Mouse (Mus musculus): Measurements from ENCODE around the gene Nelfcd.

Nelfcd gene

GRCm38 (mm10) chr2:174415731-174416310, at the start of gene Nelfcd:
Gene Nelfcd (plus strand): TSS chr2:174415804.
- peak; percentile 96 for DNase-seq

DNA sequence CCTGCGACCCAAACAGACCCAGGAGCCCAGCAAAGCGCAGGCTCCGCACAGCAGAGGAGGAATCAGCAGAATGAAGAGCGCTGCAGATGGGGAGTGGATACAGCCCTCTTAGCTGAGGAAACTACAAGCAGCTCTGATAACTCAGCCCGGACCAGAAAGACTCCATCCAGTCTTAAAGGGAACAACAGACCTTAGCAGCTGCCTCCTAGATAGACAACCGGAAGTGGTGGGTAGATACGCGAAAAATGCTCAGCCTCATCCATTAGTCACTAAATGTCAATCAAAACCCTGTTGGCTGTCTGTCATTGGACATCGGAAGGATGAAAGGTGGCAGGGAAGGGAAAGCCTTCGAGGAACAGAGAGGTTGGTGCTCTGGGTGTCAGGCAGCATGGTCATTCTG, 49.0 kb upstream of the Nelfcd start:
- DNase-seq, result no peak

GRCm38 (mm10) chr2:174381021-174381420, 34.6 kb upstream of the Nelfcd start:
- DNase-seq, result no peak

GRCm38 (mm10) chr2:174391936-174392335, 23.7 kb upstream of the Nelfcd start:
- DNase-seq, result no peak

DNA sequence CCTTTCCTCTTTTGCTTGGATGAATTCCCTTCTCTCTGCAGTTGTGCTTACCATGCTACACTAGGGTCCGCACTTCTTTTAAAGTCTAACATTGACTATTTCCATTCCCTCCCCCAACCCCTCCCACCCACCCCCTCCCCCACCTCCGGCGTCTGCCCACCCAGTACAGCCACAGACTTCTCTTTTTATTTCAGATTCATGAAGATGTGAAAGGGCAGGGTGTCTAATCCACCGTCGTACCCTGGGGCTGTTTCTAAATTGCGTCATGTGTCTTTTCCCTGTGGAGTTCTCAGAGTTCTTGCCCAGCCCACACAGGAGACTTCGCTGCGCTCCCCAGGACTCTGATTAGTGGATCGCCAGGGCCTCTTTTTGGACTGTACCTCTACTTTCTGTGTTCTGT, 23.1 kb upstream of the Nelfcd start:
- DNase-seq, result no peak

DNA sequence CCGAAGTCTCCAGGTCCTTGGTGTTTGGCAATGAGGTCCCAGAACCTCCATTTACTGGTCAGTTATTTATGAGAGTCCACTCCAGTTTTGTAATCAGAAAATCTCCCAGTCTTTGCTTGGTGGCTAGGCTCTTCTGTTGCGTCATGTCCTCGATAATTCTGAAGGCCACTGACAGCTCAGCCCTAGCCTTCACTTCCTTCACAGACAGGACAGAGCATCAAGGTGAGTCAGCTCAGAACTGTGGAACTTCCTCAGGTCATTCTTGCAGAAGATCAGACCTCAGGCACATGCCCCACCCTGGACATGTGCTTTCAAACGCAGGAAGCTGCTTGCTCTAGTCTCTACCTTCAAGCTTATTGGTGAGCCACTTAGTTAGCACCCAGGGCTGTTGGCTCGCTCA, 22.2 kb upstream of the Nelfcd start:
- no peak for DNase-seq

DNA sequence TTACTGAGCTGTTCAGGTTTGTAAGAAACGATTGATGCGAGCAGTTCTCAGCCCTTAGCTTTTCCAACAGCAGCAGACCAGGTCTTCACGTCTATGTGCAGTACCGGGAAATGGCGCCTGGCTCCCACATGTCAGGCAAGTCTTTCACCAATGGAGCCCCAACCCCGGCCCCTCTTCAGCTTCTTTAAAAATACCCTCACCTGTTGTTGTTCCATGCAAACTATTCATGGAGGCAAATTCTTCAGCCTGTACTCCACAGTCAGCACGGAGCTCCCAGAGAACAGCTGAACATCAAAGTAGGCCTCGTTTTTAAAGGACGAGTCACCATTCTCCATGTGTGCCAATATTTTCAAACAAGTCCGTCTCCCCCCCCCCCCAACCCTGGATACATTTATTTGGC, 19.0 kb upstream of the Nelfcd start:
- no peak for DNase-seq

- DNase-seq, result no peak
Measured at GRCm38 (mm10) chr2:174397065-174397464, 18.5 kb upstream of the Nelfcd start.

DNA sequence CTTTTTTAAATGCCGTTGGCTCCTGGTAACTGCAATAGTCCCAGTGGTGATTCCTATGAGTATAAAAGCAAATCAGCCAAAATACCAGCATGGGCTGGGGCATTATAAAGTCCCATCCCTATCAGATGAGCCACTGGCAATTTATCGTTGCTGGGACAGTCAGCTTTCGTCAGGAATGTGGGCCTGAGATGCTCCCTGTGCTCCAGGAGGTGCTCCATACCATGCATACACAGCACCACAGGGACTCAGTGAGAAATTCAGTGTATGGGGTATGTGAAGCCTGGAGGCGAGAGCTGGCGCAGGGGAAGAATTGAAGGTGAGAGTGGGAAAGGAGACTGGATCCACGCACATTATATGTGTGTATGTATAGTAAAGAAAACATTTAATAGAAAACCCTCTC, 17.7 kb upstream of the Nelfcd start:
- no peak for DNase-seq

DNA sequence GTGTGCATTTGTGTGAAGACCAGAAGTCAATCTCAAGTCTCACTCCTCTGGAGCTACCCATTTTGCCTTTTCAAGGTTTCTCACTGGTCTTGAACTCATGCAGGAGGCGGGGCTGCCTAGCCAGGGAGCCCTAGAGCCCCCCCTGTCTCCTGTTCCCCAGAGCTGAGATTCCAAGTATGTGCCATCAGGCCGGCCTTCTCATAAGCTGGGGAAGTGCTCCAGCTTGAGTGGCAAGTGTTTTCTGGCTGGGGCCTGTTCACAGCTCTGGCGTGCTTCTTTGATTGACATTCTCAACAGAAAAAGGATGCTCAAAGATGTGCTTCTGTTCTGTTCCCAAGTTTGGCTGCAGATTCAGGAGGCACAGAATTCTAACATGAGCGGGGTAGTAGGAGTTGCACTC, 15.2 kb upstream of the Nelfcd start:
- no peak for DNase-seq

DNA sequence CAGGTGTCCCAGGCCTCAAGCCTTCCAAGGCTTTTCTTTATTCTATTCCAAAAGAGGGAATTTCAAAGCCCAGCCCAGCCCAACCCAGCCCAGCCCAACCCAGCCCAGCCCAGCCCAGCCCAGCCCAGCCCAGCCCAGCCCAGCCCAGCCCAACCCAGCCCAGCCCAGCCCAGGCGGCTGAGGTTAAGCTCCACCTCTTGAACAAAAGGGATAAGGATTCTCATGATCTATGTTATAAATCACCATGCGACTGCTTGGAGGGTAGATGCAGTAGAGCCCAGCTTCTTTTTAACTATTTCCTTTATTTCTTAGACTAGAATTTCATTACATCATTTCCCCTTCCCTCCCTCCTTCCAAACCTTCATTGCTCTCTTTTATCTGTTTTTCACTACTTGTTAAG, 5.4 kb upstream of the Nelfcd start:
- DNase-seq, result no peak

DNA sequence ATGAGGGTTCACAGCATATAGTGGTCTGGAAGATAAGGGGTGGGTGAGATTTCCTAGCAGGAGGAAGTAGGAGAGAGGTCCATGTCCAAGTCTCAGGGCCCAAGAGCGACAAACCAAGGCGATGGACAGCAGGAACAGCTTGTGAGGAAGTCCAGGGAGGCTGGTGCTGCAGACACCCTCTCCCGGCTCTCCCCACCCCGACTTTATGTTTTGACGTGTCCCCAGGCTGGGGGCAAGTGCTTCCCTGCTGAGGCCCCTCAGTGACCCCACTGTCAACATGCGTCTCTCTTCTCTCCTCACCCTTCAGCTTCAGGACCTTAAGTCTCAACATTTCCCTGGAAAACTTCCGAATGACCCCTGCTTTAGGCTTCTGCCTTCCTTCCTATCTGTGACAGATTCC, 2.5 kb upstream of the Nelfcd start:
- no peak for DNase-seq

GRCm38 (mm10) chr2:174415001-174415730, 438 bp upstream of the Nelfcd start:
- no peak for DNase-seq

DNA sequence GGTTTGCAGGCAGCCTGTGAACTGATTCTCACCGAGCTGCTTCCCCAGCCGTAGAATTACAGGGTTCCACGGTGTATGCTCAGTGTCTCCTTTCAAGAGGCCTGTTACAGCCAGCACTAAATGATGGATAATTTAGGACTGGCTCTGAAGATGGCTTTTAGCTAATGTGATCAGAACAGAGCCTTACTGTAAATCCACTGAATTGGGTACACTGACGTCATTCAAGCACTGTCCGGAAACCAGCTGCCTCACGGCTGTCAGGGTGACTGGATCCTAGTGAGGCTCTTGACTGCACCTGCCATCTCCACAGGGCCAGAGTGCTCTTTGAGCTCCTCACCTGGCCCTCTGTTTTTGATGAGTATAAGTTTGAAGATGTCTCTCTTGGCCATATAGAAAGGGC, 5.5 kb downstream of the Nelfcd start:
- DNase-seq, result no peak

GRCm38 (mm10) chr2:174424301-174425085, 8.9 kb downstream of the Nelfcd start:
- no peak for DNase-seq

GRCm38 (mm10) chr2:174426856-174427255, 11.3 kb downstream of the Nelfcd start:
- no peak for DNase-seq

DNA sequence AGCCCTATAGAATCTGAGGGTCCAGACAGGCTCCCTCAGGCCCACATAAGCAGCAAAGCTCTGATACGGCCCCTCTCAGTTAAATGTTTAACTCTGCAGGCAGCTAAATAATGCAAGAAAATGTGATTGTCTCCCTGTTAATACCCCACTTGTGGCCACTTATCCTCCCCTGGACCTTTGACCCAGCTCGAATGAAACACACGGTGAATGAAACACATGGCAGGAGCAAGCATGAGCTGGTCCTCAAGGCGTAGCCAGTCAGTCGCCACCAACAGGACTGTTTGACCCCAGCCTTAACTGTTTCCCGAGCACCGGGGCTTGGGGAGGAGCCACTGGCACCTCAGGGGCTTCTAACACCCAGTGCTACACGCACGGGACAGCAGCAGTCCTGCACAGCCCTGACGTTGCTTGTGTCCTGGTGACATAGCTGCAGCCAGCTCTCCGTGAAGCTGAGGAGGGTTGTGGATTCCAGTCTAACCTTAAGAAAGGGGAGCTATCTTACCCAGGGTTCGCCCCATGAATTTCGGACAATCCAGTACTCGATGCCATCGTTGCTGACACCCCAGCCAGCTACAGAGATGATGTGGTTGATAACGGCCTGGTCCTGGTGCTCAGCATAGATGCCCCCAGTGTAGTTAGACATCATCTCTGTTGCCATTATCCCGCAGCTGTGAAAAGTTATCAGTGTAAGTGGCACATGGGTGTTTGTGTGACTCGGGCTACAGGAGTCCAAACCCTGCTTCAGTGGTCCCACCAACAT, 12.7 kb downstream of the Nelfcd start:
- DNase-seq, result no peak

GRCm38 (mm10) chr2:174428996-174429591, 13.5 kb downstream of the Nelfcd start:
- DNase-seq, result no peak

DNA sequence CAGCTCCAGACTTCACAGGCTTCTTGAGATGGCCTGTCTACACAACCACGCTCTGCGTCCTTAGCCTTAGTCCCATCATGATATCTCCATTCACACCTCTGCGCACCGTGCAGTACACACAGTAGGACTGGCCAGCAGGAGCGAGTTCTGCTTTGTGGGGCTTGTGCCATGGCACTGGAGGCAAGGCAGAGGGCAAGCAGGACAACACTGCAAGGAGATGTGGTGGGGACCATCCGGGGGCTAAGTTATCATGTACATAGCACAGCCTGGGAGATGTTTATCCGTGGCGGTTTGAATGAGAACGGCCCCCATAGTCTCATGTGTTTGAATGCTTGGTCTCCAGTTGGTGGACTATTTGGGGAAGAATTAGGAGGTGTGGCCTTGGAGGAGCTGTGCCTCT, 19.3 kb downstream of the Nelfcd start:
- no peak for DNase-seq

GRCm38 (mm10) chr2:174436076-174436701, 20.6 kb downstream of the Nelfcd start:
- DNase-seq, result peak; percentile 29

DNA sequence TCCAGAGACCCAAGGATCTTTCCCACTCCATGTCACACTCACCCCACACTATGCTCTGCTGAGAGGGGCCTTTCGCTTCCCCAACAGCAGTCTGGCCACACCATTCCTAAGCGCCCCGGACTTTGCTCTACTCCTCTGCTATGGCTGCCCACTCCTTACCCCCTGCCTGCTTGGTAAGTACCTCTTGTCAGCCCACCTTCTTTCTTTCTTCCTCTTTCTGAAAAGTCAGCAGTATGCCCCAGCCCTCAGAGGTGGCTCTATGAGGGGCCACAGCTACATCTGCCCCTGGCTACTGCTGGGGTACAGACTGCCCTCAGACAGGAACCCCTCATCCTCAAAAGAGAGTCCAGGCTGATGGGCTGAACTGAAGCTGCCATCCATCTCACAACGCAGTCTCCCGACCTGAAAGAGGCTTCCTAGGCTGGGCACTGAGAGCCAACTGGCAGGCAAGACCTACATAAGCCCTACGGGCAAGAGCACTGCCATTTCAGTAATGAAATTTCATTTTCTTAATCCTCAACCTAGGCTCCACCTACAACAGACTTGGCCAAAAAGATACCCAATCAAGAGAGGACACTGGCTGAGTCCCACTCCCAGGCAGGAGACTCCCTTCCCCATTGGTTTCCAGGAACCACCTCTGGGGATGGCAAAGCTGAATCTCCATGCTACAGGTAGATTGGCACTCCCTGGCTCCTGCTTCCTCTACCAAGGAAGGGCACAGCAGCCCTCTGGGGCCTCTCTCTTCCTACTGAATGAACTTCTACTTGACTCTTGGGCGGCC, 21.5 kb downstream of the Nelfcd start:
- no peak for DNase-seq

DNA sequence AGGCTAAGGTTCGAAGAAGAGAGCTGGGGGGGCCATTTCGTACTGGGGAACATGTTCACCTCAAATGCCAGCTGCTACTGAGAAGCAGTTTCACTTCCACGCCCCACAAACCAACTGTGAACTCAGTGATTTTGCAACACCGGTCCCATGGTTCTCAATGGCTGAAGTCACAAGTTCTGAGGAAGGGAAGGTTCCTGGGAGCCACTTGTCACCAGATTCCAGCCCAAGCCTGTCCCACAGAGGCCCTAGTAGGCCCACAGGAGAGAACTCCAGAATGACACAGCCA, 22.0 kb downstream of the Nelfcd start:
- peak; percentile 59 for DNase-seq
